Mouse (Mus musculus) cortical plate, adult 2 months (tissue): Measurements from ENCODE around the gene Prdm16.

Experiments used
- CTCF ChIP-seq: fragments of 200-500 bp; IDR thresholded peaks from 2 replicates; pipeline ENCODE4 v1.5.1; 2011; ENCODE audit warnings: mild to moderate bottlenecking, control low read depth, low read length; ENCODE audit not compliant: insufficient read depth; ENCODE audit errors: extremely low read depth
- POLR2A ChIP-seq: fragments of 200-500 bp; IDR thresholded peaks from 2 replicates; pipeline ENCODE4 v1.6.1; 2011; ENCODE audit warnings: mild to moderate bottlenecking, low read length, control low read depth; ENCODE audit not compliant: insufficient read depth; ENCODE audit errors: extremely low read depth

GRCm38 (mm10) chr4:154632800-154633764 is 3.6 kb downstream of the Prdm16 start:
- TF ChIP-seq CTCF (no peak), POLR2A (no peak)
